Mouse (Mus musculus): ENCODE results near the gene Ranbp9. TPM values are rescaled to one million over a fixed set of nuclear protein-coding genes. Genes with fewer than 3 reads are reported as not detected.
"Not testable (repeated sequence)": the region's sequence is repeated elsewhere in the genome, so short reads cannot be mapped to it uniquely, and the experiment has no call there.

Ranbp9 gene
- polyA plus RNA-seq, 1 experiment from 2014 or later, result 11.9 TPM

- Histone ChIP-seq H3K4me2 (peak overlapping the region; percentile 92), H3K27ac (ENCODE audit: low read depth) (peak overlapping the region; percentile 99), H3K9ac (peak overlapping the region; percentile 99), H3K4me3 (ENCODE audit: low read depth, low read length) (peak overlapping the region; percentile 91), H3K36me3 (ENCODE audit: insufficient read depth) (no peaks in the 10 kb centered on the region), H3K9me3 (ENCODE audit: low read depth, low read length) (no peaks in the 10 kb centered on the region), H3K4me1 (ENCODE audit: insufficient read depth) (peaks cover 8% of the 10 kb centered on the region), H3K27me3 (ENCODE audit: insufficient read depth, low read length) (no peaks in the 10 kb centered on the region)
- no peak for DNase-seq
- 0% methylated on average over 23 of the region's 67 CpGs for WGBS
- no peak for TF ChIP-seq CTCF (IDR thresholded peaks at IDR 0.05; ENCODE audit: low read depth)
- peak; percentile 9 for ATAC-seq (ENCODE audit: insufficient read depth)
Measured at GRCm38 (mm10) chr13:43480595-43480956, 506 bp downstream of the Ranbp9 start.

GRCm38 (mm10) chr13:43479767-43480571 is 1.1 kb downstream of the Ranbp9 start:
- ATAC-seq (ENCODE audit: insufficient read depth) (peak; percentile 12; the same call in 1 of the 2 replicates), DNase-seq (peak; percentile 48)
- H3K9me3 ChIP-seq (ENCODE audit: low read depth, low read length), result no peaks in the 10 kb centered on the region
- H3K9ac ChIP-seq, result peak overlapping the region; percentile 99
- under 1% methylated on average over 36 of the region's 36 CpGs for WGBS
- H3K36me3 ChIP-seq (ENCODE audit: insufficient read depth), result no peaks in the 10 kb centered on the region
- peak overlapping the region; percentile 92 for H3K4me2 ChIP-seq
- H3K27ac ChIP-seq (ENCODE audit: low read depth), result peak overlapping the region; percentile 82
- no peak for TF ChIP-seq CTCF (IDR thresholded peaks at IDR 0.05; ENCODE audit: low read depth)
- peaks cover 8% of the 10 kb centered on the region for H3K4me1 ChIP-seq (ENCODE audit: insufficient read depth)
- no peaks in the 10 kb centered on the region for H3K27me3 ChIP-seq (ENCODE audit: insufficient read depth, low read length)
- peak overlapping the region; percentile 91 for H3K4me3 ChIP-seq (ENCODE audit: low read depth, low read length)

- WGBS, result 4% methylated on average over 6 of the region's 6 CpGs
- peak; percentile 57 for DNase-seq
- Histone ChIP-seq H3K4me2 (peak overlapping the region; percentile 92), H3K4me3 (ENCODE audit: low read depth, low read length) (peak overlapping the region; percentile 91), H3K4me1 (ENCODE audit: insufficient read depth) (peaks cover 8% of the 10 kb centered on the region), H3K9me3 (ENCODE audit: low read depth, low read length) (no peaks in the 10 kb centered on the region), H3K27ac (ENCODE audit: low read depth) (peak overlapping the region; percentile 22; the same call in 1 of the 2 replicates), H3K9ac (peak overlapping the region; percentile 99), H3K27me3 (ENCODE audit: insufficient read depth, low read length) (no peaks in the 10 kb centered on the region), H3K36me3 (ENCODE audit: insufficient read depth) (no peaks in the 10 kb centered on the region)
- no peak for ATAC-seq (ENCODE audit: insufficient read depth)
- TF ChIP-seq CTCF (IDR thresholded peaks at IDR 0.05; ENCODE audit: low read depth), result no peak
Measured at GRCm38 (mm10) chr13:43479024-43479705, 1.9 kb downstream of the Ranbp9 start.

GRCm38 (mm10) chr13:43478586-43478985 is 2.5 kb downstream of the Ranbp9 start:
- Histone ChIP-seq H3K27ac (ENCODE audit: low read depth) (peak overlapping the region; percentile 36; the same call in 1 of the 2 replicates), H3K4me1 (ENCODE audit: insufficient read depth) (peaks cover 8% of the 10 kb centered on the region), H3K27me3 (ENCODE audit: insufficient read depth, low read length) (no peaks in the 10 kb centered on the region), H3K9ac (peak overlapping the region; percentile 49), H3K4me3 (ENCODE audit: low read depth, low read length) (peak overlapping the region; percentile 91), H3K4me2 (peak overlapping the region; percentile 92), H3K9me3 (ENCODE audit: low read depth, low read length) (no peaks in the 10 kb centered on the region), H3K36me3 (ENCODE audit: insufficient read depth) (no peaks in the 10 kb centered on the region)
- no peak for ATAC-seq (ENCODE audit: insufficient read depth)
- peak; percentile 54 for DNase-seq
- WGBS, result 13% methylated on average over 8 of the region's 8 CpGs
- no peak for TF ChIP-seq CTCF (IDR thresholded peaks at IDR 0.05; ENCODE audit: low read depth)

GRCm38 (mm10) chr13:43477098-43477697 is 3.9 kb downstream of the Ranbp9 start:
- no peak for DNase-seq
- no peaks in the 10 kb centered on the region for H3K27me3 ChIP-seq (ENCODE audit: insufficient read depth, low read length)
- ATAC-seq (ENCODE audit: insufficient read depth), result no peak
- WGBS, result 76% methylated on average over 3 of the region's 3 CpGs
- H3K4me1 ChIP-seq (ENCODE audit: insufficient read depth), result peaks cover 8% of the 10 kb centered on the region
- no peak overlapping the region for H3K27ac ChIP-seq (ENCODE audit: low read depth)
- no peak overlapping the region for H3K9ac ChIP-seq
- no peak overlapping the region for H3K4me3 ChIP-seq (ENCODE audit: low read depth, low read length)
- H3K4me2 ChIP-seq, result no peak overlapping the region
- no peak for TF ChIP-seq CTCF (IDR thresholded peaks at IDR 0.05; ENCODE audit: low read depth)
- H3K9me3 ChIP-seq (ENCODE audit: low read depth, low read length), result no peaks in the 10 kb centered on the region
- H3K36me3 ChIP-seq (ENCODE audit: insufficient read depth), result no peaks in the 10 kb centered on the region

- Histone ChIP-seq H3K27me3 (ENCODE audit: insufficient read depth, low read length) (no peaks in the 10 kb centered on the region), H3K4me2 (no peak overlapping the region), H3K9me3 (ENCODE audit: low read depth, low read length) (no peaks in the 10 kb centered on the region), H3K27ac (ENCODE audit: low read depth) (no peak overlapping the region), H3K9ac (no peak overlapping the region), H3K4me1 (ENCODE audit: insufficient read depth) (peaks cover 3% of the 10 kb centered on the region), H3K4me3 (ENCODE audit: low read depth, low read length) (no peak overlapping the region), H3K36me3 (ENCODE audit: insufficient read depth) (no peaks in the 10 kb centered on the region)
- no peak for TF ChIP-seq CTCF (IDR thresholded peaks at IDR 0.05; ENCODE audit: low read depth)
- ATAC-seq (ENCODE audit: insufficient read depth), result no peak
- WGBS, result 66% methylated on average over 7 of the region's 7 CpGs
- DNase-seq, result no peak
Measured at GRCm38 (mm10) chr13:43476226-43476625, 4.9 kb downstream of the Ranbp9 start.

GRCm38 (mm10) chr13:43474722-43475121 is 6.4 kb downstream of the Ranbp9 start:
- Histone ChIP-seq H3K4me2 (no peak overlapping the region), H3K4me1 (ENCODE audit: insufficient read depth) (peaks cover 3% of the 10 kb centered on the region), H3K4me3 (ENCODE audit: low read depth, low read length) (no peak overlapping the region), H3K9ac (no peak overlapping the region), H3K36me3 (ENCODE audit: insufficient read depth) (no peaks in the 10 kb centered on the region), H3K27ac (ENCODE audit: low read depth) (no peak overlapping the region), H3K9me3 (ENCODE audit: low read depth, low read length) (no peaks in the 10 kb centered on the region; the same call in 1 of the 2 replicates), H3K27me3 (ENCODE audit: insufficient read depth, low read length) (no peaks in the 10 kb centered on the region)
- ATAC-seq (ENCODE audit: insufficient read depth), result no peak
- DNase-seq, result no peak
- TF ChIP-seq CTCF (IDR thresholded peaks at IDR 0.05; ENCODE audit: low read depth), result no peak
- 81% methylated on average over 5 of the region's 5 CpGs for WGBS

DNA sequence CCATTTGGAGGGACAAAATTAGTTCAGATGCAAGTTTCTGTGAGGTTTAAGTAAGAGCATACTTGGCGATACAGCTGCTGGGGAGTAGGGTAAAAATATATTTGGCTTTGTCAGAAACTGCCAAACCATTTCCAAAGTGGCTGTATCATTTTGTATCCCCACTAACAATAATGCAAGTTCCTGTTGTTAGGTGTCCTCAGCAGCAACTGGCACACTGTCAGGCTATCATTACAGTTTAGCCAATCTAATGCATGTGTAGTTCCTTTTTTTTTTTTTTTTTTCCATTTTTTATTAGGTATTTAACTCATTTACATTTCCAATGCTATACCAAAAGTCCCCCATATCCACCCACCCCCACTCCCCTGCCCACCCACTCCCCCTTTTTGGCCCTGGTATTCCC is 9.2 kb downstream of the Ranbp9 start:
- ATAC-seq (ENCODE audit: insufficient read depth); H3K4me3 ChIP-seq (ENCODE audit: low read depth, low read length); H3K27ac ChIP-seq (ENCODE audit: low read depth); H3K4me2 ChIP-seq; DNase-seq; H3K4me1 ChIP-seq (ENCODE audit: insufficient read depth); H3K27me3 ChIP-seq (ENCODE audit: insufficient read depth, low read length); H3K9me3 ChIP-seq (ENCODE audit: low read depth, low read length); H3K36me3 ChIP-seq (ENCODE audit: insufficient read depth); H3K9ac ChIP-seq: not testable (repeated sequence)
- WGBS, result 98% methylated on average over 1 of the region's 1 CpGs

All from lung, embryonic 14.5 days (tissue).